Mouse (Mus musculus) ES-E14 (cell line): ENCODE data around the gene Slc2a9. TPM values are rescaled to one million over a fixed set of nuclear protein-coding genes. Genes with fewer than 3 reads are reported as not detected.
"Not testable (repeated sequence)": the region's sequence is repeated elsewhere in the genome, so short reads cannot be mapped to it uniquely, and the experiment has no call there.

Source experiments
- DNase-seq: peaks from one replicate; pipeline ENCODE4 v3.0.0-alpha.2; 2013; ENCODE audit warnings: low read depth, low spot score
- H3K27ac ChIP-seq: 2 replicates; pipeline ENCODE4 v1.5.1; 2012; ENCODE audit warnings: low read depth, mild to moderate bottlenecking, low read length, moderate library complexity, mixed read lengths; ENCODE audit not compliant: poor library complexity, insufficient read depth, severe bottlenecking
- H3K36me3 ChIP-seq: 2 replicates; pipeline ENCODE4 v1.6.1; 2012; ENCODE audit warnings: mild to moderate bottlenecking, low read length, moderate library complexity, mixed read lengths; ENCODE audit not compliant: control insufficient read depth, poor library complexity, insufficient read depth, severe bottlenecking
- H3K4me1 ChIP-seq, 2 experiments: fragments of 150-350 bp in 1 of 2; sonication (generic) in 1 of 2; 2 replicates each; pipeline ENCODE4 v1.6.1; 2012; ENCODE audit warnings: low read length in 2 of 2, mild to moderate bottlenecking in 1 of 2, mixed read lengths in 1 of 2; ENCODE audit not compliant: control insufficient read depth in 2 of 2, insufficient read depth in 2 of 2, poor library complexity in 1 of 2
- H3K4me3 ChIP-seq, 2 experiments: fragments of 150-350 bp in 1 of 2; sonication (generic) in 1 of 2; 2 replicates each; pipeline ENCODE4 v1.5.1; 2012; ENCODE audit warnings: low read length in 2 of 2, low read depth in 1 of 2, mild to moderate bottlenecking in 1 of 2, mixed read lengths in 1 of 2; ENCODE audit not compliant: insufficient read depth in 1 of 2, poor library complexity in 1 of 2, severe bottlenecking in 1 of 2
- H3K9ac ChIP-seq: 2 replicates; pipeline ENCODE4 v1.6.1; 2012; ENCODE audit warnings: low read depth, mild to moderate bottlenecking, low read length, mixed read lengths; ENCODE audit not compliant: poor library complexity, insufficient read depth, severe bottlenecking
- H3K9me3 ChIP-seq: fragments of 150-350 bp; sonication (generic); 2 replicates; pipeline ENCODE4 v1.6.1; 2012; ENCODE audit warnings: low read depth, mild to moderate bottlenecking, low read length; ENCODE audit not compliant: control insufficient read depth, insufficient read depth
- CHD2 ChIP-seq: IDR thresholded peaks from 2 replicates; pipeline ENCODE4 v1.6.1; 2014; ENCODE audit warnings: mild to moderate bottlenecking, low read depth, low read length, inconsistent platforms
- HCFC1 ChIP-seq: IDR thresholded peaks from 2 replicates; pipeline ENCODE4 v1.6.1; 2012; ENCODE audit warnings: low read length, inconsistent platforms, borderline replicate concordance; ENCODE audit not compliant: insufficient read depth
- MAFK ChIP-seq: IDR thresholded peaks from 2 replicates; pipeline ENCODE4 v1.6.1; 2014; ENCODE audit warnings: mild to moderate bottlenecking, low read depth, low read length, inconsistent platforms; ENCODE audit not compliant: insufficient read depth
- ZC3H11A ChIP-seq: IDR thresholded peaks from 2 replicates; pipeline ENCODE4 v1.6.1; 2012; ENCODE audit warnings: low read depth, mild to moderate bottlenecking, inconsistent platforms, low read length, borderline replicate concordance
- ZNF384 ChIP-seq: IDR thresholded peaks from 2 replicates; pipeline ENCODE4 v1.6.1; 2012; ENCODE audit warnings: low read depth, low read length, inconsistent platforms
- in situ Hi-C, 2 experiments: fragments of 600-800 bp; cut with MboI; formaldehyde crosslinking; loops; one replicate each; pipeline ENCODE4 v1.15.1; 2025; ENCODE audit warnings: low sequenced_read_pairs in 2 of 2, inconsistent platforms in 1 of 2; ENCODE audit not compliant: unreplicated experiment in 2 of 2
- total RNA-seq: library from RNA; depleted of rRNA; stranded (reverse); fragments of 300-350 nt; gene quantifications from 2 replicates; pipeline ENCODE4 v1.2.3, GENCODE M21; 2012

Gene Slc2a9
- total RNA-seq, 1 experiment = 0.71 TPM

GRCm38 (mm10) chr5:38483518-38484110 is 19.3 kb downstream of the Slc2a9 start:
- H3K4me3 ChIP-seq = no peak overlapping the region
- H3K36me3 ChIP-seq = no peaks in the 10 kb centered on the region
- H3K27ac ChIP-seq = no peak overlapping the region
- no peak for DNase-seq
- TF ChIP-seq ZNF384 = no peak
- in situ Hi-C loops = no loop called here
- H3K4me1 ChIP-seq = no peaks in the 10 kb centered on the region; a peak in 1 of 4 replicates
- H3K9me3 ChIP-seq = no peaks in the 10 kb centered on the region
- H3K9ac ChIP-seq = no peak overlapping the region

GRCm38 (mm10) chr5:38480822-38481707 is 21.9 kb downstream of the Slc2a9 start:
- Histone ChIP-seq H3K9me3 (peaks cover 2% of the 10 kb centered on the region), H3K4me3 (no peak overlapping the region), H3K27ac (no peak overlapping the region), H3K4me1 (no peaks in the 10 kb centered on the region; a peak in 1 of 4 replicates), H3K9ac (no peak overlapping the region), H3K36me3 (no peaks in the 10 kb centered on the region)
- in situ Hi-C loops = no loop called here
- TF ChIP-seq MAFK = no peak
- no peak for TF ChIP-seq ZC3H11A
- TF ChIP-seq CHD2 = no peak
- TF ChIP-seq ZNF384 = no peak
- TF ChIP-seq HCFC1 = no peak
- DNase-seq = no peak

GRCm38 (mm10) chr5:38479908-38480725 is 22.8 kb downstream of the Slc2a9 start:
- in situ Hi-C loops = no loop called here
- no peak for TF ChIP-seq ZNF384
- TF ChIP-seq CHD2 = no peak
- no peak for TF ChIP-seq ZC3H11A
- no peak for TF ChIP-seq HCFC1
- no peak for TF ChIP-seq MAFK
- Histone ChIP-seq H3K4me3 (no peak overlapping the region), H3K9me3 (peaks cover 2% of the 10 kb centered on the region), H3K36me3 (no peaks in the 10 kb centered on the region), H3K27ac (no peak overlapping the region), H3K4me1 (no peaks in the 10 kb centered on the region; a peak in 1 of 4 replicates), H3K9ac (no peak overlapping the region)
- no peak for DNase-seq

- DNase-seq, H3K27ac ChIP-seq, H3K4me3 ChIP-seq, in situ Hi-C loops, H3K4me1 ChIP-seq, H3K9me3 ChIP-seq, H3K9ac ChIP-seq, H3K36me3 ChIP-seq: not testable (repeated sequence)
These were observed 23.4 kb downstream of the Slc2a9 start for GRCm38 (mm10) chr5:38479545-38479907.
